Mouse (Mus musculus) thymus, adult 2 months (tissue): Measurements from ENCODE around the gene Rasd1.

ENCODE experiments used
- CTCF ChIP-seq: fragments of 200-500 bp; IDR thresholded peaks from 2 replicates; pipeline ENCODE4 v1.5.1; 2012; ENCODE audit warnings: mild to moderate bottlenecking, control low read depth, low read length, moderate library complexity, borderline replicate concordance; ENCODE audit not compliant: control insufficient read depth, poor library complexity, insufficient read depth; ENCODE audit errors: extremely low read depth
- POLR2A ChIP-seq: fragments of 200-500 bp; IDR thresholded peaks from 2 replicates; pipeline ENCODE4 v1.6.1; 2012; ENCODE audit warnings: mild to moderate bottlenecking, low read length, control low read depth, moderate library complexity; ENCODE audit not compliant: control insufficient read depth, poor library complexity, insufficient read depth; ENCODE audit errors: extremely low read depth

DNA sequence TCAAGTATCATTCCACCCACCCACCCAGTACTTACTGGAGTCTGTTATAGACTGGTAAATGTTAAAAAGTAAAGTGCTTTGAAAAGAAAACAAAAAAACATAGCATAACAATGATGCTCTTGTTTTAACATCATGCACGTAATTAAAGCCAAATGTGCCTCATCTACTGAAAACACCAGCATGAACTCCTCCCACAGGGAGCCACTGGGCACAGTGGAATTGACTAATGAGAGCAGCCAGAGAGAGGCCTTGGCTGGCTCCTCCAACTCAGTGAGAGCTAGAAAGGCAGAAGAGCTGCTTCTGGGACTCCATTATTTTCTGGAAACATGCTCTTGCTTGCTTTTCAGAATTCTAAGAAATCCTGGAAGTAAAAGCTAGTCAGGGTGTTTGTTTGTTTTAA lies 24.7 kb upstream of the Rasd1 start:
- no peak for TF ChIP-seq POLR2A
- no peak for TF ChIP-seq CTCF
